8 mouse cellular contexts compared by ENCODE assay signal in genomic region chr19:10602787-10603186, GRCm38 (mm10). TPM values are rescaled to one million over a fixed set of nuclear protein-coding genes. Genes with fewer than 3 reads are reported as not detected.
DNase-seq lines count a peak whose midpoint lies in the region; ATAC-seq and TF ChIP-seq lines count a peak whose summit lies in the region.

No protein-coding gene starts in this region.

- peak; percentile 53 for ATAC-seq in erythroblast, adult 5-6 weeks (replicated peaks; ENCODE audit: low FRiP score, poor library complexity, severe bottlenecking)
- ATAC-seq in heart, embryonic 12.5 days (ENCODE audit: insufficient number of reproducible peaks, low FRiP score), result peak; percentile 60; the same call in 1 of the 2 replicates
- 0 out of 2 replicates have a peak, but pooled peaks have one; percentile 40 for ATAC-seq in kidney, postnatal 0 days (replicated peaks; ENCODE audit: low FRiP score, low read depth)
- no peak; the same call in 1 of the 2 replicates for ATAC-seq in liver, embryonic 11.5 days (replicated peaks; ENCODE audit: low FRiP score)
- ATAC-seq in stomach, embryonic 14.5 days (ENCODE audit: insufficient number of reproducible peaks, insufficient read depth, low FRiP score, low read depth), result peak; percentile 58; the same call in 1 of the 2 replicates

- DNase-seq in B cell, adult 2 months, result peak; percentile 86
- peak; percentile 96 for DNase-seq in brain, adult 2 months (ENCODE audit: low read depth, low spot score)
- DNase-seq in kidney, postnatal 0 days (ENCODE audit: low spot score), result peak; percentile 97
- DNase-seq in liver, embryonic 11.5 days (ENCODE audit: low spot score), result peak; percentile 82
- DNase-seq in naive thymus-derived CD4-positive, alpha-beta T cell, adult 2 months (ENCODE audit: low read depth), result peak; percentile 94

- H3K9me3 ChIP-seq in heart, embryonic 12.5 days (replicated peaks), result no peaks in the 10 kb centered on the region
- H3K9me3 ChIP-seq in kidney, postnatal 0 days (replicated peaks; ENCODE audit: low read length), result no peaks in the 10 kb centered on the region
- H3K9me3 ChIP-seq in liver, embryonic 11.5 days (ENCODE audit: control insufficient read depth, low read length), result no peaks in the 10 kb centered on the region
- H3K9me3 ChIP-seq in stomach, embryonic 14.5 days (ENCODE audit: control insufficient read depth, low read depth, low read length), result no peaks in the 10 kb centered on the region

- no peaks in the 10 kb centered on the region for H3K27me3 ChIP-seq in heart, embryonic 12.5 days (replicated peaks)
- H3K27me3 ChIP-seq in kidney, postnatal 0 days (ENCODE audit: insufficient read depth, low read length), result no peaks in the 10 kb centered on the region
- H3K27me3 ChIP-seq in liver, embryonic 11.5 days (replicated peaks; ENCODE audit: control insufficient read depth, insufficient read depth, low read length), result no peaks in the 10 kb centered on the region
- no peaks in the 10 kb centered on the region for H3K27me3 ChIP-seq in stomach, embryonic 14.5 days (ENCODE audit: control insufficient read depth, insufficient read depth, low read length)

- TF ChIP-seq CTCF in kidney, postnatal 0 days (IDR thresholded peaks at IDR 0.05; ENCODE audit: low read depth), result peak; percentile 94

- H3K4me3 ChIP-seq in heart, embryonic 12.5 days, result peak overlapping the region; percentile 21
- peak overlapping the region; percentile 25; the same call in 1 of the 2 replicates for H3K4me3 ChIP-seq in kidney, postnatal 0 days (replicated peaks; ENCODE audit: low read depth, low read length)
- H3K4me3 ChIP-seq in liver, embryonic 11.5 days (ENCODE audit: low read depth, low read length), result peak overlapping the region; percentile 30
- peak overlapping the region; percentile 23 for H3K4me3 ChIP-seq in stomach, embryonic 14.5 days (ENCODE audit: low read depth, low read length)

- peak overlapping the region; percentile 60 for H3K4me2 ChIP-seq in heart, embryonic 12.5 days
- peak overlapping the region; percentile 59 for H3K4me2 ChIP-seq in kidney, postnatal 0 days (ENCODE audit: low read length)
- peak overlapping the region; percentile 66 for H3K4me2 ChIP-seq in liver, embryonic 11.5 days
- peak overlapping the region; percentile 47 for H3K4me2 ChIP-seq in stomach, embryonic 14.5 days (replicated peaks; ENCODE audit: low read depth, low read length)

- 3% methylated on average over 9 of the region's 9 CpGs for WGBS in heart, embryonic 12.5 days
- WGBS in kidney, postnatal 0 days, result under 1% methylated on average over 9 of the region's 9 CpGs
- 3% methylated on average over 9 of the region's 9 CpGs for WGBS in liver, embryonic 11.5 days
- WGBS in stomach, embryonic 14.5 days, result 5% methylated on average over 9 of the region's 9 CpGs

- peaks cover 22% of the 10 kb centered on the region for H3K36me3 ChIP-seq in heart, embryonic 12.5 days
- peaks cover 7% of the 10 kb centered on the region for H3K36me3 ChIP-seq in kidney, postnatal 0 days (ENCODE audit: insufficient read depth, low read length)
- H3K36me3 ChIP-seq in liver, embryonic 11.5 days (ENCODE audit: control insufficient read depth, insufficient read depth, low read length), result peaks cover 11% of the 10 kb centered on the region; the same call in 1 of the 2 replicates
- peaks cover 5% of the 10 kb centered on the region for H3K36me3 ChIP-seq in stomach, embryonic 14.5 days (ENCODE audit: control insufficient read depth, insufficient read depth, low read length)

- H3K4me1 ChIP-seq in heart, embryonic 12.5 days (replicated peaks), result peaks cover 38% of the 10 kb centered on the region
- H3K4me1 ChIP-seq in kidney, postnatal 0 days (replicated peaks; ENCODE audit: insufficient read depth, low read length), result peaks cover 12% of the 10 kb centered on the region
- peaks cover 35% of the 10 kb centered on the region for H3K4me1 ChIP-seq in liver, embryonic 11.5 days (replicated peaks; ENCODE audit: control insufficient read depth, insufficient read depth, low read length)
- peaks cover 27% of the 10 kb centered on the region for H3K4me1 ChIP-seq in stomach, embryonic 14.5 days (ENCODE audit: control insufficient read depth, insufficient read depth, low read length)

- H3K9ac ChIP-seq in heart, embryonic 12.5 days, result peak overlapping the region; percentile 65
- H3K9ac ChIP-seq in kidney, postnatal 0 days (ENCODE audit: low read depth, low read length), result peak overlapping the region; percentile 40
- peak overlapping the region; percentile 68 for H3K9ac ChIP-seq in liver, embryonic 11.5 days (ENCODE audit: low read depth, low read length)
- H3K9ac ChIP-seq in stomach, embryonic 14.5 days (replicated peaks; ENCODE audit: low read depth, low read length), result peak overlapping the region; percentile 49

- peak overlapping the region; percentile 87 for H3K27ac ChIP-seq in heart, embryonic 12.5 days (ENCODE audit: poor library complexity, severe bottlenecking)
- peak overlapping the region; percentile 90 for H3K27ac ChIP-seq in kidney, postnatal 0 days
- H3K27ac ChIP-seq in liver, embryonic 11.5 days (ENCODE audit: low read depth, low read length), result peak overlapping the region; percentile 86
- peak overlapping the region; percentile 79 for H3K27ac ChIP-seq in stomach, embryonic 14.5 days (ENCODE audit: low read length)

RNA-seq across cellular contexts. Expression of gene Ddb1, which starts 2.3 kb away (rescaled TPM):
- total RNA-seq in erythroblast, adult 5-6 weeks (2015; ENCODE audit: low replicate concordance), result 49.6 and 78.4 TPM in 2 replicates
- 197 and 283 TPM in 2 replicates for total RNA-seq in erythroblast, adult 5-6 weeks (2017; ENCODE audit: low replicate concordance)
- 339 and 347 TPM in 2 replicates for polyA plus RNA-seq in heart, embryonic 12.5 days (2016; fragmentation: Nextera tagmentation; extraction: Ambion mirVana)
- 205 and 225 TPM in 2 replicates for polyA plus RNA-seq in kidney, postnatal 0 days (2015; fragmentation: Nextera tagmentation; extraction: Ambion mirVana)
- polyA plus RNA-seq in liver, embryonic 11.5 days (2014; fragmentation: Nextera tagmentation; extraction: Ambion mirVana), result 311 and 347 TPM in 2 replicates
- 303 and 313 TPM in 2 replicates for polyA plus RNA-seq in stomach, embryonic 14.5 days (2014; fragmentation: Nextera tagmentation; extraction: Ambion mirVana)

RNA-seq across cellular contexts. Expression of gene Tkfc, which starts 2.7 kb away (rescaled TPM):
- total RNA-seq in erythroblast, adult 5-6 weeks (2015; ENCODE audit: low replicate concordance), result 1.5 and 2.1 TPM in 2 replicates
- total RNA-seq in erythroblast, adult 5-6 weeks (2017; ENCODE audit: low replicate concordance), result 1.1 TPM in 2 replicates
- 11.9 and 12.4 TPM in 2 replicates for polyA plus RNA-seq in heart, embryonic 12.5 days (2016; fragmentation: Nextera tagmentation; extraction: Ambion mirVana)
- 42.2 and 54.4 TPM in 2 replicates for polyA plus RNA-seq in kidney, postnatal 0 days (2015; fragmentation: Nextera tagmentation; extraction: Ambion mirVana)
- polyA plus RNA-seq in liver, embryonic 11.5 days (2014; fragmentation: Nextera tagmentation; extraction: Ambion mirVana), result 16.1 and 16.2 TPM in 2 replicates
- polyA plus RNA-seq in stomach, embryonic 14.5 days (2014; fragmentation: Nextera tagmentation; extraction: Ambion mirVana), result 17.7 and 19.2 TPM in 2 replicates

RNA-seq across cellular contexts. Expression of gene Tmem138, which starts 25.6 kb away (rescaled TPM):
- 1.7 and 4.8 TPM in 2 replicates for total RNA-seq in erythroblast, adult 5-6 weeks (2015; ENCODE audit: low replicate concordance)
- 1.8 and 4.9 TPM in 2 replicates for total RNA-seq in erythroblast, adult 5-6 weeks (2017; ENCODE audit: low replicate concordance)
- polyA plus RNA-seq in heart, embryonic 12.5 days (2016; fragmentation: Nextera tagmentation; extraction: Ambion mirVana), result 26.2 and 26.5 TPM in 2 replicates
- polyA plus RNA-seq in kidney, postnatal 0 days (2015; fragmentation: Nextera tagmentation; extraction: Ambion mirVana), result 35.0 and 37.4 TPM in 2 replicates
- 32.6 and 33.3 TPM in 2 replicates for polyA plus RNA-seq in liver, embryonic 11.5 days (2014; fragmentation: Nextera tagmentation; extraction: Ambion mirVana)
- polyA plus RNA-seq in stomach, embryonic 14.5 days (2014; fragmentation: Nextera tagmentation; extraction: Ambion mirVana), result 37.0 and 38.4 TPM in 2 replicates

RNA-seq across cellular contexts. Expression of gene Cyb561a3, which starts 25.8 kb away (rescaled TPM):
- 10.2 and 13.8 TPM in 2 replicates for total RNA-seq in erythroblast, adult 5-6 weeks (2015; ENCODE audit: low replicate concordance)
- 6.7 and 7.7 TPM in 2 replicates for total RNA-seq in erythroblast, adult 5-6 weeks (2017; ENCODE audit: low replicate concordance)
- 13.5 and 15.9 TPM in 2 replicates for polyA plus RNA-seq in heart, embryonic 12.5 days (2016; fragmentation: Nextera tagmentation; extraction: Ambion mirVana)
- polyA plus RNA-seq in kidney, postnatal 0 days (2015; fragmentation: Nextera tagmentation; extraction: Ambion mirVana), result 17.2 and 18.6 TPM in 2 replicates
- polyA plus RNA-seq in liver, embryonic 11.5 days (2014; fragmentation: Nextera tagmentation; extraction: Ambion mirVana), result 14.9 and 18.5 TPM in 2 replicates
- polyA plus RNA-seq in stomach, embryonic 14.5 days (2014; fragmentation: Nextera tagmentation; extraction: Ambion mirVana), result 18.9 TPM in 2 replicates

RNA-seq across cellular contexts. Expression of gene Vwce, which starts 31.2 kb away (rescaled TPM):
- not detected in 2 replicates for total RNA-seq in erythroblast, adult 5-6 weeks (2015; ENCODE audit: low replicate concordance)
- not detected in 2 replicates for total RNA-seq in erythroblast, adult 5-6 weeks (2017; ENCODE audit: low replicate concordance)
- 0.34 and 0.85 TPM in 2 replicates for polyA plus RNA-seq in heart, embryonic 12.5 days (2016; fragmentation: Nextera tagmentation; extraction: Ambion mirVana)
- polyA plus RNA-seq in kidney, postnatal 0 days (2015; fragmentation: Nextera tagmentation; extraction: Ambion mirVana), result 2.7 and 3.0 TPM in 2 replicates
- polyA plus RNA-seq in liver, embryonic 11.5 days (2014; fragmentation: Nextera tagmentation; extraction: Ambion mirVana), result 7.8 and 10.4 TPM in 2 replicates
- 1.1 and 1.9 TPM in 2 replicates for polyA plus RNA-seq in stomach, embryonic 14.5 days (2014; fragmentation: Nextera tagmentation; extraction: Ambion mirVana)
